Mouse (Mus musculus): ENCODE results near the gene L1td1. TPM values are rescaled to one million over a fixed set of nuclear protein-coding genes. Genes with fewer than 3 reads are reported as not detected.
"Not testable (repeated sequence)": the region's sequence is repeated elsewhere in the genome, so short reads cannot be mapped to it uniquely, and the experiment has no call there.

Gene L1td1
- polyA plus RNA-seq, 1 experiment from 2014 or later: not detected

DNA sequence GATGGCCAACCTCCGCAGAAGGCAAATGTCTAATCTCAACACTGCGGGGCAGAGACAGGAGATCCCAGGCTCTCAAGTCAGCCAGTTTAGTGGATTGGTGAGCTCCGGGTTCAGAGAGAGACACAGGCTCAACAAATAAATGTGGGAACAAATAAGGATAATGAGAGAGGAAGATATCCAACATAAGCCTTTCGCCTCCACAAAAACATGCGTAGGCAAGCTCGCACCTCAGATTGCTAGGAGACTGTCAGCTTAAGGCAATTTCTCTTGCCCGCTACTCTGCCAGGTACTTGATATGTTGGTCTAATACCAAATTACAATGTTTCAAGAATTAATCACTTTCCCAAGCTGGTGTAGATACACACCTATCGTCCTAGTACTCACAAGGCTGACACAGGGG lies 15.6 kb upstream of the L1td1 start:
- ATAC-seq (ENCODE audit: insufficient number of reproducible peaks, low FRiP score, low TSS enrichment, low read depth): no peak
- 78% methylated on average over 8 of the region's 8 CpGs for WGBS
- H3K4me1 ChIP-seq: no peaks in the 10 kb centered on the region

GRCm38 (mm10) chr4:98717735-98718546 lies 8.6 kb upstream of the L1td1 start:
- Histone ChIP-seq H3K36me3 (no peaks in the 10 kb centered on the region), H3K4me1 (no peaks in the 10 kb centered on the region), H3K27me3 (no peaks in the 10 kb centered on the region), H3K27ac (replicated peaks) (no peak overlapping the region), H3K4me2 (replicated peaks) (no peak overlapping the region), H3K4me3 (replicated peaks) (no peak overlapping the region), H3K9me3 (replicated peaks) (no peaks in the 10 kb centered on the region), H3K9ac (no peak overlapping the region)
- 76% methylated on average over 17 of the region's 17 CpGs for WGBS
- no peak for ATAC-seq (ENCODE audit: insufficient number of reproducible peaks, low FRiP score, low TSS enrichment, low read depth)

More for the DNA sequence above, 15.6 kb upstream of the L1td1 start:
- no peaks in the 10 kb centered on the region for H3K27me3 ChIP-seq
- no peaks in the 10 kb centered on the region for H3K9me3 ChIP-seq (replicated peaks)
- H3K9ac ChIP-seq: no peak overlapping the region
- no peak overlapping the region for H3K4me3 ChIP-seq (replicated peaks)
- H3K4me2 ChIP-seq (replicated peaks): no peak overlapping the region
- H3K27ac ChIP-seq (replicated peaks): no peak overlapping the region
- H3K36me3 ChIP-seq: no peaks in the 10 kb centered on the region

GRCm38 (mm10) chr4:98718547-98718917 lies 8.0 kb upstream of the L1td1 start:
- Histone ChIP-seq H3K4me3 (replicated peaks) (no peak overlapping the region), H3K9ac (no peak overlapping the region), H3K27me3 (no peaks in the 10 kb centered on the region), H3K27ac (replicated peaks) (no peak overlapping the region), H3K9me3 (replicated peaks) (no peaks in the 10 kb centered on the region), H3K4me1 (no peaks in the 10 kb centered on the region), H3K36me3 (no peaks in the 10 kb centered on the region), H3K4me2 (replicated peaks) (no peak overlapping the region)
- 83% methylated on average over 10 of the region's 10 CpGs for WGBS
- ATAC-seq (ENCODE audit: insufficient number of reproducible peaks, low FRiP score, low TSS enrichment, low read depth): no peak

- Histone ChIP-seq H3K4me3 (replicated peaks) (no peak overlapping the region), H3K4me1 (peaks cover 9% of the 10 kb centered on the region), H3K4me2 (replicated peaks) (no peak overlapping the region), H3K36me3 (no peaks in the 10 kb centered on the region), H3K27me3 (peaks cover 4% of the 10 kb centered on the region; the same call in 1 of the 2 replicates), H3K27ac (replicated peaks) (no peak overlapping the region), H3K9me3 (replicated peaks) (no peaks in the 10 kb centered on the region), H3K9ac (no peak overlapping the region)
- ATAC-seq (ENCODE audit: insufficient number of reproducible peaks, low FRiP score, low TSS enrichment, low read depth): no peak
- 11% methylated on average over 8 of the region's 8 CpGs for whole genome bisulfite sequencing
Measured at GRCm38 (mm10) chr4:98722454-98722853, 4.1 kb upstream of the L1td1 start.

GRCm38 (mm10) chr4:98724682-98725081 lies 1.9 kb upstream of the L1td1 start:
- not testable (repeated sequence) for H3K4me3 ChIP-seq (replicated peaks); ATAC-seq (ENCODE audit: insufficient number of reproducible peaks, low FRiP score, low TSS enrichment, low read depth); H3K27me3 ChIP-seq; H3K9me3 ChIP-seq (replicated peaks); H3K36me3 ChIP-seq; H3K27ac ChIP-seq (replicated peaks); H3K9ac ChIP-seq; H3K4me2 ChIP-seq (replicated peaks)
- 75% methylated on average over 1 of the region's 1 CpGs for WGBS
- H3K4me1 ChIP-seq: peaks cover 15% of the 10 kb centered on the region

DNA sequence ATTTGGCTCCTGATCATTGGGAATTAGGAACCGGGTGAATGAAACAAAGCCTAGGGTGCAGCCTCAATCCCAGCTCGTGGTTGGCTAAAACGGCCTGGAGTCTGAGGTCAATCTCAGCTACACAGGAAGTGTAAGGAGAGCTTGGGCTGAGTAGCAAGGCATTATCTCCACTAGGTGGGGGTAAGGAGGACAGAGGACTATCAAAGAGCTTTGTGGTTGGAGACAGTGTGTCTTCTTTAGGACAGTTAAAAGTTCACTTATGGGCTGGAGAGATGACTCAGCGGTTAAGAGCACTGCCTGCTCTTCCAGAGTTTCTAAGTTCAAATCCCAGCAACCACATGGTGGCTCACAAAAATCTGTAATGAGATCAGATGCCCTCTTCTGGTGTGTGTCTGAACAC lies 1.1 kb upstream of the L1td1 start:
- H3K4me3 ChIP-seq (replicated peaks): no peak overlapping the region
- no peaks in the 10 kb centered on the region for H3K36me3 ChIP-seq
- no peak overlapping the region for H3K27ac ChIP-seq (replicated peaks)
- H3K9ac ChIP-seq: no peak overlapping the region
- peaks cover 15% of the 10 kb centered on the region for H3K4me1 ChIP-seq
- no peak overlapping the region for H3K4me2 ChIP-seq (replicated peaks)
- WGBS: 39% methylated on average over 4 of the region's 4 CpGs
- no peaks in the 10 kb centered on the region for H3K9me3 ChIP-seq (replicated peaks)
- ATAC-seq (ENCODE audit: insufficient number of reproducible peaks, low FRiP score, low TSS enrichment, low read depth): no peak
- H3K27me3 ChIP-seq: peaks cover 9% of the 10 kb centered on the region; the same call in 1 of the 2 replicates

GRCm38 (mm10) chr4:98727295-98727958 lies 893 bp downstream of the L1td1 start:
- no peak for ATAC-seq (ENCODE audit: insufficient number of reproducible peaks, low FRiP score, low TSS enrichment, low read depth)
- WGBS: 4% methylated on average over 21 of the region's 21 CpGs
- no peak overlapping the region for H3K27ac ChIP-seq (replicated peaks)
- H3K27me3 ChIP-seq: peaks cover 9% of the 10 kb centered on the region; the same call in 1 of the 2 replicates
- H3K4me3 ChIP-seq (replicated peaks): peak overlapping the region; percentile 31
- H3K9ac ChIP-seq: no peak overlapping the region
- H3K4me2 ChIP-seq (replicated peaks): peak overlapping the region; percentile 55
- no peaks in the 10 kb centered on the region for H3K36me3 ChIP-seq
- no peaks in the 10 kb centered on the region for H3K9me3 ChIP-seq (replicated peaks)
- peaks cover 15% of the 10 kb centered on the region for H3K4me1 ChIP-seq

- no peak for ATAC-seq (ENCODE audit: insufficient number of reproducible peaks, low FRiP score, low TSS enrichment, low read depth)
- Histone ChIP-seq H3K27ac (replicated peaks) (no peak overlapping the region), H3K27me3 (peaks cover 9% of the 10 kb centered on the region; the same call in 1 of the 2 replicates), H3K9ac (no peak overlapping the region), H3K36me3 (no peaks in the 10 kb centered on the region), H3K4me2 (replicated peaks) (peak overlapping the region; percentile 55), H3K4me3 (replicated peaks) (peak overlapping the region; percentile 16; the same call in 1 of the 2 replicates), H3K9me3 (replicated peaks) (no peaks in the 10 kb centered on the region), H3K4me1 (peaks cover 15% of the 10 kb centered on the region)
- 2% methylated on average over 10 of the region's 10 CpGs for WGBS
Measured at GRCm38 (mm10) chr4:98727959-98728347, 1.4 kb downstream of the L1td1 start.

- Histone ChIP-seq H3K9me3 (replicated peaks) (no peaks in the 10 kb centered on the region), H3K27ac (replicated peaks) (no peak overlapping the region), H3K9ac (no peak overlapping the region), H3K36me3 (no peaks in the 10 kb centered on the region), H3K4me2 (replicated peaks) (no peak overlapping the region), H3K4me1 (peaks cover 15% of the 10 kb centered on the region), H3K4me3 (replicated peaks) (no peak overlapping the region), H3K27me3 (peaks cover 9% of the 10 kb centered on the region; the same call in 1 of the 2 replicates)
- 57% methylated on average over 7 of the region's 7 CpGs for whole genome bisulfite sequencing
- ATAC-seq (ENCODE audit: insufficient number of reproducible peaks, low FRiP score, low TSS enrichment, low read depth): no peak
Measured at GRCm38 (mm10) chr4:98728716-98729115, 2.2 kb downstream of the L1td1 start.

GRCm38 (mm10) chr4:98733660-98734059 lies 7.1 kb downstream of the L1td1 start:
- H3K9ac ChIP-seq: no peak overlapping the region
- ATAC-seq (ENCODE audit: insufficient number of reproducible peaks, low FRiP score, low TSS enrichment, low read depth): no peak
- H3K36me3 ChIP-seq: no peaks in the 10 kb centered on the region
- no peak overlapping the region for H3K4me2 ChIP-seq (replicated peaks)
- no peaks in the 10 kb centered on the region for H3K27me3 ChIP-seq
- no peak overlapping the region for H3K4me3 ChIP-seq (replicated peaks)
- H3K4me1 ChIP-seq: no peaks in the 10 kb centered on the region
- WGBS: 93% methylated on average over 16 of the region's 16 CpGs
- H3K27ac ChIP-seq (replicated peaks): no peak overlapping the region
- H3K9me3 ChIP-seq (replicated peaks): no peaks in the 10 kb centered on the region

DNA sequence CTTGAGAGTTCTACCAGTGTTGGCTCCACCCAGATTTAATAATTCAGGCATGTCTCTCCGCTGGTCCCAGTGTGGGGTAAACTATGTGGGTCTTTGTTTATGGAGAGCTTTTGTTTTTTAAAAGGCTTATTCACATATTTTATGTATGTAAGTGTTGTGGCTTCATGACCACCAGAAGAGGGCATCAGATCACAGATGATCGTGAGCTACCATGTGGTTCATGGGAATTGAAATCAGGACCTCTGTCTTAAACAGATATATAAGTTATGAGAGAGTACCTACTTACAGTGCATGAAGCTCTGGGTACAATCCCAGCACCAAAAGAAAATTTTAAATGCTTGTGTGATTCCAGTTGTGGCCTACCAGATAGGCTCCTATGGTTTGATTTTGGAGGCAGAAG lies 13.2 kb downstream of the L1td1 start:
- H3K27me3 ChIP-seq: no peaks in the 10 kb centered on the region
- no peak overlapping the region for H3K4me3 ChIP-seq (replicated peaks)
- H3K9ac ChIP-seq: no peak overlapping the region
- H3K4me2 ChIP-seq (replicated peaks): no peak overlapping the region
- H3K36me3 ChIP-seq: no peaks in the 10 kb centered on the region
- H3K27ac ChIP-seq (replicated peaks): no peak overlapping the region
- no peaks in the 10 kb centered on the region for H3K9me3 ChIP-seq (replicated peaks)
- 22% methylated on average over 2 of the region's 2 CpGs for WGBS
- no peak; the same call in 1 of the 2 replicates for ATAC-seq (ENCODE audit: insufficient number of reproducible peaks, low FRiP score, low TSS enrichment, low read depth)
- no peaks in the 10 kb centered on the region; the same call in 1 of the 2 replicates for H3K4me1 ChIP-seq
